Mouse (Mus musculus): ENCODE measurements at regions not wholly inside any gene's neighbourhood (a gene's known extent, or its start where the extent isn't known, plus 50 kb on each side); places are given as distances from the start of the nearest gene placed in this dataset.

GRCm38 (mm10) chr1:122273579-122273978 lies 705.8 kb upstream of the Ddx18 start:
- no peak for DNase-seq

- DNase-seq = no peak
Measured at GRCm38 (mm10) chr1:122243031-122243430, 675.2 kb upstream of the Ddx18 start.

- no peak for DNase-seq
Measured at GRCm38 (mm10) chr1:122241511-122241910, 673.7 kb upstream of the Ddx18 start.

GRCm38 (mm10) chr1:122230442-122230841 lies 662.7 kb upstream of the Ddx18 start:
- DNase-seq = no peak

- DNase-seq = peak; percentile 52 to 56
Measured at GRCm38 (mm10) chr1:122212484-122212883, 644.7 kb upstream of the Ddx18 start.

- no peak for DNase-seq
Measured at GRCm38 (mm10) chr1:122208619-122209018, 640.8 kb upstream of the Ddx18 start.

- no peak for DNase-seq
Measured at GRCm38 (mm10) chr1:122169547-122169946, 601.8 kb upstream of the Ddx18 start.

- no peak for DNase-seq
Measured at GRCm38 (mm10) chr1:122161798-122162197, 594.0 kb upstream of the Ddx18 start.

GRCm38 (mm10) chr1:122141362-122141761 lies 573.6 kb upstream of the Ddx18 start:
- no peak for DNase-seq

GRCm38 (mm10) chr1:122123954-122124353 lies 556.2 kb upstream of the Ddx18 start:
- no peak for DNase-seq

GRCm38 (mm10) chr1:122095726-122096125 lies 527.9 kb upstream of the Ddx18 start:
- no peak for DNase-seq

GRCm38 (mm10) chr1:122082481-122082880 lies 514.7 kb upstream of the Ddx18 start:
- DNase-seq = no peak

GRCm38 (mm10) chr1:122076085-122076484 lies 508.3 kb upstream of the Ddx18 start:
- DNase-seq = no peak

- no peak for DNase-seq
Measured at GRCm38 (mm10) chr1:122055146-122055545, 487.4 kb upstream of the Ddx18 start.

- no peak for DNase-seq
Measured at GRCm38 (mm10) chr1:122048112-122048725, 480.4 kb upstream of the Ddx18 start.

- DNase-seq = no peak
Measured at GRCm38 (mm10) chr1:122043896-122044295, 476.1 kb upstream of the Ddx18 start.

GRCm38 (mm10) chr1:122043114-122043513 lies 475.3 kb upstream of the Ddx18 start:
- DNase-seq = no peak

- DNase-seq = no peak
Measured at GRCm38 (mm10) chr1:122007749-122008148, 440.0 kb upstream of the Ddx18 start.

- no peak for DNase-seq
Measured at GRCm38 (mm10) chr1:121996461-121996860, 428.7 kb upstream of the Ddx18 start.

GRCm38 (mm10) chr1:121990653-121991052 lies 422.9 kb upstream of the Ddx18 start:
- DNase-seq = no peak

GRCm38 (mm10) chr1:121958942-121959341 lies 391.2 kb upstream of the Ddx18 start:
- DNase-seq = no peak

GRCm38 (mm10) chr1:121935911-121936310 lies 368.1 kb upstream of the Ddx18 start:
- no peak for DNase-seq

All from lung, postnatal 4 days (tissue).